Mouse (Mus musculus): ENCODE results near the gene Gm21904.
"Not testable (repeated sequence)": the region's sequence is repeated elsewhere in the genome, so short reads cannot be mapped to it uniquely, and the experiment has no call there.

The Gm21904 gene

DNA sequence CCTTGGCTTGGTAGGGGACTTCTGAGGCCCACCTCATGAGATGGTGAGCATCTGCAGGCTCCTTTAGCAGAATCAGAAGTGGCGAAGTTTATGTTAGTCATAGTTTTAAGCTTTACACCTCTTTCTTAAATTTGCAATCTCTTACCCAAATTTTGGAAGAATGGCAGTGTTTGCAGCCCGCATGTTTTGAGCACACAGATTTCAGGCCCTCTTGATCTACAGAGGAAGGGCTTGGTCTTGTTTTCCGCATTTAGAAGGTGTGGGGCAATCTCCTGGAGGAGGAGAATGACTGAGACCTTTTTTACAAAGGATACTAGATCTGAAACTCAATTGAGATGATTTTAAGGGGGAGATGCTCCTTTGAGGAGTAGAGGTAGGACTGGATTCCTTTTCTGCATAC, at the start of gene Gm21904:
Gene Gm21904 (minus strand): TSS at position 101 of the 400 bp plus-strand sequence.
- not testable (repeated sequence) for DNase-seq

DNA sequence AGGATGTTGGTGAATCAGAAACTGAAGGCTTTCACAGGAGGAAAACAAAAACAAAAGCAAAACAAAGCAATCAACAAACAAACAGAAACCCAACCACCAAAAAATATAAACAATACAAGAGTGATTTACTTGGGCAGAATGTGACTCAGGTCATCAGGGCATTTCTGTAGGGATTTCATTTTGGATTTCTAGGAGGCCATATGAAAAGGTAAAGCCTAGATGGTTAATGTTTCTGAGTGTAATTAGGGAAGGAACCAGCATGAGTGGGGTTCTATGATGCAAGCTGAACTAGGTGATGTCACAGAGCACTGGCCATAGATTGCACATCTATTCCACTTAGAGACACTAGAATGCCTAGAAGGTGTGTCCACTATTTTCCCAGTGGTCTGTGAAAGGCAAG, 28.4 kb upstream of the Gm21904 start, which contains the start of the genes Gm20772 and Gm20831:
Gene Gm20772 (plus strand): TSS at position 301 of the 400 bp plus-strand sequence.
Gene Gm20831 (plus strand): TSS at position 301 of the 400 bp plus-strand sequence.
- DNase-seq: not testable (repeated sequence)

Data from right cerebral cortex, postnatal 14 days (tissue).